Mouse (Mus musculus): ENCODE results near the gene Tmem121.
"Not testable (repeated sequence)": the region's sequence is repeated elsewhere in the genome, so short reads cannot be mapped to it uniquely, and the experiment has no call there.

Tmem121 gene

DNA sequence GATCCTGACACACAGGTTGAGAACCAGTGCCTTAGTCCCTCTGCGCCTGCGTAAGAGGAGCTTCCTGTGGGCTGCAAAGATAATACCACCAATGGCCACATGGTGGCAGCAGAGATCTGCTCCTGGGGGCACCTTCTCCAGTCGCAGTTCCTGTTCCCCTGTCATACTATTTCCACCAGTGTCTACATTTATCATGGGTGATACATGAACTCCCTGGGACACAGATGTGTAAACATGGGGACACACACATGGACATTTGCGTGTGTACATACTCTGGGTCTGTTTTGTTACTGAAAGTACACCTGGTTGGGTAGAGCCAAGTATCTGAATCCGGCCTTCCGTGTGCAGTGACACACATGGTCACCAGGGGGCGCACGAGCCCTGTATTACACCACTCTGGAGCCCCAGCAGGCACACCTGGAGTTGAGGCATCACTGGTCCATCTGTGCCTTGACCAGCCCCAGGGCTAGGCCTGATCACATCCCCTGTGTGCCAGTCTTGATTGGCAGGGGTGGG, 36.4 kb downstream of the Tmem121 start:
- peak; percentile 98 for DNase-seq

DNA sequence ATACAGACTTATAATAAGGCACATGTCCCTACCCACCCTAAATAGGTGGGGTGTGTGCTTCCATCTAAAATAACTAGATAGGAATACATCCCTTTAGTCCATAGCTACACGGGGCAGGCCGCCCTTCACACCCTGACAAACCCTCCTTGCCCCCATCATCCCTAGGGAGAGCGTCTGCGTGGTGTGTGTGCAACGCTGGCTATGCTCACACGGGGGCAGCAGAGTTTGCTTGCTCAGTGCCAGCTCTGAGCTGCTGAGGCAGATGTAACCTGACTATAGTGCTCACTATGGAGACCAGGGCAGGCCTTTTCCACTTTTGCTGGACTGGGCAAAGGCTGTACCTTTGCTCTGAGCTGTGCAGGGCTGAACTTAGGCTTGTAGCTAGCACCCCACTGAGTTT, 37.0 kb downstream of the Tmem121 start:
- DNase-seq: peak; percentile 92

DNA sequence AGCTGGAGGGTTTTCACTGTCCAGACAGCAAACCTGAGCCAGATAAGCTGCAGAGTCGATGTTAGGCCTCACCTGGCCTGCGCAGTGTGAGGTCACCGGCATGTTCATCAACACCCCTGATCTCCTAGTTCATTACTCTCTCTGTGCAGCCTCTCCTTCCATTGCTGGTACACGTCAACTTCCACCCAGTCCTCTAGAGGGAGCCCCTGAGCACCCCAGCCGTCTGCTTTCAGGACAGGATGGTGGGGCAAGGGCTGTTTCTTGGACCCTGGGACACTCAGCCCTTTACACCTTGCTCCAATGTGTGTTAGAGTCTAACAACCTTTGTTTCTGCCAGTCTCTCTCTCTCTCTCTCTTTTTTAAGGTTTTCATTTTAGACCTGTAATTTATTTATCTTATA, 38.5 kb downstream of the Tmem121 start:
- DNase-seq: peak; percentile 80

GRCm38 (mm10) chr12:113224687-113225091, 39.0 kb downstream of the Tmem121 start:
- peak; percentile 28 for DNase-seq

DNA sequence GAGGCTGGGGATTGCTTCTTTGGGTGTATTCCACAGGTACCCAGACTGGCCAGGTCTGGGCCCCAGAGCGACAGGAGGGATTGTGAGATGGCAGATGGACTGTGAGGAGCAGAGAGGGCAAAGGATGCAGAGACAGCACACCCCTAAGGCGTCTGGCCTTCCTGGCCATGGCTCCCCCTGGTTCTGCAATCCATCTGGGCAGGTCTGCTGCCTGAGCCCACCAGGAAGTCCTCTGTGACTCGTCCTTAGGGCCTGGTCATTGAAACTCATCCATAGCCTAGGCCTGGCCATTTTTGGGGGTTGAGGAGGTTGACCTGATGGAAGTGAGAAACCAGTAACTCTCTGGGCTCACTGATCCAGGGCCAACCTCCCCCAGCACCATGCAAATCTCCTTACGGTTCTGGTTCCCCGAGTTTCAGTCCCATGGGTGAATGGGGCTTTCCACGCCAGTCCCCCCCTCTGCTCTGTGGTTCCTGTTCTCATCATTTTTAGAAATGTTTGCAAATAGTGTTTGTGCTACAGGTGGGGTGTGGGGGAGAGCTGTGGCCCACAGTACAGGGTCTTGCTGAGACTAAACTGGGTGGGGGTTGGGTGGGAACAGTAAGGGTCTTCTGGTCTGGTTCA, 42.4 kb downstream of the Tmem121 start:
- no peak for DNase-seq

DNA sequence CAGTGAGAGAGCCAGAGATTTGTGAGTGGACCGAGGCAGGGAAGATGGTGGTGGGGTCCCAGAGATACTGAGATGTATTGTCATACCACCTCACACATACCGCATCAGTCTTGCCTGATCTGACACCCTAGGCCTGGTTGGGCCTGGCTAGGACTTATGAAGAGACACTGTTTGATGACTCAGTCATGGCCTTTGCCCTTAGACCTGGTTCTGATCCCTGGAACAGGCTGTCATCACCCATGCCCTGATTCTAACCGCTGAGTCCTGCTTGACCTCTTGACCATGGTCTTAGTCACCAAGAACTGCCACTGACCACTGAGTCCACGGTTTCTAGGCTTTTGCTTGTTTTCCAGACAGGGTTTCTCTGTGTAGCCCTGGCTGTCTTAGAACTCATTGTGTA, 45.0 kb downstream of the Tmem121 start:
- no peak for DNase-seq

GRCm38 (mm10) chr12:113231551-113232263, 46.0 kb downstream of the Tmem121 start:
- not testable (repeated sequence) for DNase-seq

GRCm38 (mm10) chr12:113232264-113232750, 46.6 kb downstream of the Tmem121 start:
- DNase-seq: not testable (repeated sequence)
